Mouse (Mus musculus): ENCODE results near the gene Gm4981.
"Not testable (repeated sequence)": the region's sequence is repeated elsewhere in the genome, so short reads cannot be mapped to it uniquely, and the experiment has no call there.

Gene Gm4981

DNA sequence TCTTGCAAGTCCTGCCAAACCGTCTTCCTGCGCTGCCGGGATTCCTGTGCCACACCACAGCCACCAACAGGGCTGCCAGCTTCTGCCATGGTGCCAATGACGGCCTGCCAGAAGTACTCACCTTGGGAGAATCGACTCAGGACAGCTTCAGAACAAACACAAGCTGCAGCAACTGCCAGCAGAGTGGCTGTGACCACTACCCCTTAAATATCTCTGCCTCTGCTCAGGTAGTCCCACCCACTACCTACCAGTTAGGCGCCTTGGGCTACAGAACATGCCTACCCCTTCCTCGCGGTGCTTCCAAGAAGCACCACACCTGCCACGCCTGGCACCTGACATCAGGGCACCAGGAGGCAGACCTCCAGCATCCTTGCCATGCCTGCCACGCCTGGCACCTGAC is at the start of gene Gm4981:
Gene Gm4981, minus strand, starts transcription at position 89 of the 400 bp plus-strand sequence.
- no peak for DNase-seq

DNA sequence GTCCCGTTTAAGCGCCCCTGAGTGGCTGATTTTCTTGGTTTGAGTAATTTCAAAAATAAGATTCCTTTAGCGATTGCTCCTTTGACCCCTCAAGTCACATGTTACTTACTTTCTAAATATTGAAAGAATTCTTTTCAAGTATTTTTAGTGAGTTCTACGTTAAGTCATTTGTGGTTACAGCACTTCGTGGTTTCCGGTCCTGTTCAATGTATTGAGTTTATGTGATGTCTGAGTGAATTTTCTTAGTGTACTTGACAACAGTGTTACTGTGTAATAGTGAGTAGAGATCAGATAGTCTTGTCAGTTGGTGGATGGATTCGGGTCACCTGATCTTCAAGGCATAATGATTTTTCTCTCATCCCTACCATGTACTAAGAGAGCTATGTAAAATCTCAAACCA is 45.7 kb upstream of the Gm4981 start:
- no peak for DNase-seq

DNA sequence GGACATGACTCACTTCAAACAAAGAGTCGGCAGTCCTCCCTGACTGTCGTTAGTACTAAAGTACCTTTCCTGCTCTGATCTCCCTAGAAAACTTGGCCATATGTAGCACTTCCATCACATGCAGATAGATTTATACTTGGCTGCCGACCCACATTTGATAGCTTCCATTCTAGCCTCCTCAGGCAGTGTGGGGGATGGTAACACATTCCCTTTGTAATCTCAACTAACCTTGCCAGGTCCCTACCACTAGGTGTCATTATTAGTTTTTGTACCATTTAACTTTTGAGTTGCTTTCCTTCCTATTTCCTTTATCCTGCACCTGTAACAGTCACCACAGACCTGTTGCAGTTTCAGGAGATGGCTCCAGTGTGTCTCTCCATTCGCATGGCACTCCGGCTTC is 22.0 kb upstream of the Gm4981 start:
- no peak for DNase-seq

DNA sequence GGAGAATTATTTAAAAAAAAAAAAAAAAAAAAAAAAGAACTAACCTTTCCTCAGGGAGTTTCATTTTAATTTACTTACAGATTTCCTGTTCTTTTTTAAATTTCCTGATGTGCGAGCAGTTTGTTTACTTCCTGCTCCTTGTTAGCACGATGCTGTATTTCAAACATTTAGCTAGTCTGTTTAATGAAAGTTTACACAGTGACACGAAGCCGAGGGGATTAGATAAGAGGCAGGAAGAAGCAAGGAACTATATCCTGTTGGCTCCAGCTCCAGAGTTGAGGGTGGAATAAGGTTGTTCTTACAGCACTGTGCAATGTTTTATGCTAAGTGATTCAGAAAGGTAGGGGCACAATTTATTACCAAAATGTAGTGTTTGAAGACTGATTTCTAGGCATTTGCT is 19.5 kb upstream of the Gm4981 start:
- peak; percentile 62 for DNase-seq

DNA sequence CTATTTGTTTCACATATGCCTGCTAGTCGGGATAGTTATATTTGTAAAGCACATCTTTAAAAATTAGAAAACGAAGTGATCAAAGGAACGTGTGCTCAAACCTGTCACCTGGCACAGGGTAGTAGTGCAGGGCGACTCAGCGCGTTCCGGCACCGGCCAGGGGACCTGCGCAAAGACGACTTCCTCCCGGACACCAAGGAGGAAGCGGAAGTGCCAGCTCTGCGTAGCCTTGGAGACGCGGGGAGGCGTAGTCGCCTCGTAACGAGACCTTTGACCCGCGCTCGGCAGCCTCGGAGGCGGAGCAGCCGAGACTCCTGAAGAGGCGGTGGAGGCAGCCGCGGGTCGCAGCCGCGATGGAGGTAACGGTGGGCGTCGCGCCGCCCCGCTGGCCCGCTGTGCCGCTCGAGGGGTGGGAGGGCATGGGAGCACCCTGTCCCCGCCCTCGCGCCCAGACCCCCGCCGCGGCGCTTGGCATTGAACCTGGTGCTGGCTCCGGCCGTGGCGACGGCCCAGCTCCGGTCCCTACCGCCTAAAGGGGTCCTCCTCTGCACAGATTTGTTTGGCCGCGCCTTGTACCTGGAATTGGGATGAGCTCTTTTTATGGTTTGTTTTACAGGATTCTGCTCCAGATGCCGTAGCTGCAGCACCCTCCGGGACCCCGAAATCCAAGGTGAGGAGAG is 18.9 kb upstream of the Gm4981 start, which contains the start of gene Gcc2:
Gene Gcc2, plus strand, starts transcription at position 285 of the 680 bp plus-strand sequence.
- peak; percentile 97 for DNase-seq

DNA sequence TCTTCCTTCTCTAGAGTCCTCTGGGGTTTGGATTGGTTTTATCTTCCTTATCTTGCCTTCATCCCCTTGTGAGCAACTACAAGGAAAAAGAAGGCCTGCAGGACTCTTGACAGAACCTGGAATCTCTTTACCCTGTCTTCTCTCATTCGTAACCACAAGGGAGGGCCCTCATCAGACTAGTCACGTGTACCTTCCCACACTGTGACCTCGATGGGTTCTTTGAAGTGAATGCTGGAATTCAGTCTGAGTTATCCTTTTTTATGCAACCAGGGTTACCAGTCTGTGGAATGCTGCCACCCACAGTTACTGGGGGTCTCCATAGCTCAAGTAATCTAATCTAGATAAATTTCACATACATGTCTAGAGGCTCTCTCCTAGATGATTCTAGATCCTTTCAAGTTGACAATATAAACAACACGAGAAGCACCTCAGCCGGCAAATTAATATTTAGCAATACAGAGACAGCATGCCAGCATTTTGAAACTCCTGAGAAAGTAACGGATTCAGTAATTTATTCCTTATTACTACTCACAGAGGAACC is 18.2 kb upstream of the Gm4981 start:
- DNase-seq = no peak

DNA sequence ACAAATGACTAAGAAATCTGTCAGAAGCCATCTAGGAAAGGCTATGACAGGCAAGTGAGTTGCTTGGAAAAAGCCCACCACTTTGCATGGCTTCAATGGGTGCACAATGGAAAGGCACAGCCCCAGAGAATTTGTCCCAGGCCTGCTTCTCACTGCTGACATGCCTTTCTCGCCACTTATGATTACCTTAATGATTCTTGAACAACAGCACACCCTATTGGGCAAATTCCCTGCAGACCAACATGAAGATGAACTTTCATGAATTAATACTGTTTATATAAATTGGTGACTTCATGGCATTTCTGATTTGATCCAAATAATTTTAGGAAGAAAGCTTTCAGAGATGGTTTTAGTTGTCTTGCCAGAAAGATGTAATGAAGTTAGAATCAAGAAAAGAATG is 13.0 kb upstream of the Gm4981 start:
- DNase-seq = no peak

DNA sequence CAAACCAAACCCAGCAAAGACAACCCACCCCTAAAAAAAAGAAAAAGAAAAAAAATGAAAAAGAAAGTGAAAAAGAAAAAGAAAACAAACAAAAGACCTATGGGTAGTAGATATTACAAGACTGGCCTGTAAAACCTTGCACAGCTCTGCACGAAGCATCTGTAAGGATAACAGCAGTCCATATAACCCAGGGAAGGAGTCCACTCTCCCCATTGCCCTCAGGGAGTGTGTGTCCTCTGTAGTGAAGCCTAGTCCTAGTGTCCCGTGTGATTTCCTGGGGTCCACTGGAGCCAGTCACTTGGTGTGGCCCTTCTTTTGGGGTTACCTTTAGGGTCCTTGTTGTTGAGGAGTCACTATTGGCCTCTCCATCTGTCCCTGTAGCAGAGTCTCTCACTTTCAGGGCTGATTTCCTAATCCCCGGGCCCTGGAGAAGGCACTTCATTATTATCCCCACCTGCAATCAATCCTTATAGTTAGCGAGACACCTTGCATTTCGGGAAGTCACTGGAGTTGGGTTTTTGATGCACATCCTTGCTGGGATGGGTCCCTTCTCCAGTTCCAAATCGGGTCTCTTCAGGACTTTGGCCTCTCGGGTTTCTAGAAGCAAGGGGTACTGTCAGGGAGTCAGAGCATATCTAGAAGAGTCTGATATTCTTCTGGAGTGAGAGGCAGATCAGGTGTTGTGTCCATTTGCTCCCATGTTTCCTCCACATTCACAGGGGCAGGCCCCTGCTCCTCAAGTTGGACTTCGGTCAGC is 2.7 kb upstream of the Gm4981 start:
- peak; percentile 59 for DNase-seq

DNA sequence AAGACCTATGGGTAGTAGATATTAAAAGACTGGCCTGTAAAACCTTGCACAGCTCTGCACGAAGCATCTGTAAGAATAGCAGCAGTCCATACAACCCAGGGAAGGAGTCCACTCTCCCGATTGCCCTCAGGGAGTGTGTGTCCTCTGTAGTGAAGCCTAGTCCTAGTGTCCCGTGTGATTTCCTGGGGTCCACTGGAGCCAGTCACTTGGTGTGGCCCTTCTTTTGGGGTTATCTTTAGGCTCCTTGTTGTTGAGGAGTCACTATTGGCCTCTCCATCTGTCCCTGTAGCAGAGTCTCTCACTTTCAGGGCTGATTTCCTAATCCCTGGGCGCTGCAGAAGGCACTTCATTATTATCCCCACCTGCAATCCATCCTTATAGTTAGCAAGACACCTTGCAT is 1.5 kb downstream of the Gm4981 start:
- not testable (repeated sequence) for DNase-seq

DNA sequence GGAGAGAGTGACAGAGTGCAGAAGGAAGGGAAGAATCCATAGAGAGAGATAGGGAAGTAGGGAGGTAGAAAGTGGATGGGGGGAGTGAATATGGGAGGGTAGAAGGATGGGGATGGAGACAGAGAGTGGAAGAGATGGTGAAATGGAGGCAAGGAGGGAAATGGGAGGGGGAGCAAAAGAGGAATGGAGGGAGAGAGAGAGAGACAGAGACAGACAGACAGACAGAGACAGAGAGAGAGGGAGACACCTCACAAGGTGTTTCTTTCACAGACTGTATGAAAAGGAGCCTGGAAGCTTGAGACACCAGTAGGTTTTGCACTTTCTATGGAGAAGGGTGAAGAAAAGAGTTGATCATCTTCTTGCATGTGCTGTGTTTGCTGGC is 2.8 kb downstream of the Gm4981 start:
- not testable (repeated sequence) for DNase-seq

DNA sequence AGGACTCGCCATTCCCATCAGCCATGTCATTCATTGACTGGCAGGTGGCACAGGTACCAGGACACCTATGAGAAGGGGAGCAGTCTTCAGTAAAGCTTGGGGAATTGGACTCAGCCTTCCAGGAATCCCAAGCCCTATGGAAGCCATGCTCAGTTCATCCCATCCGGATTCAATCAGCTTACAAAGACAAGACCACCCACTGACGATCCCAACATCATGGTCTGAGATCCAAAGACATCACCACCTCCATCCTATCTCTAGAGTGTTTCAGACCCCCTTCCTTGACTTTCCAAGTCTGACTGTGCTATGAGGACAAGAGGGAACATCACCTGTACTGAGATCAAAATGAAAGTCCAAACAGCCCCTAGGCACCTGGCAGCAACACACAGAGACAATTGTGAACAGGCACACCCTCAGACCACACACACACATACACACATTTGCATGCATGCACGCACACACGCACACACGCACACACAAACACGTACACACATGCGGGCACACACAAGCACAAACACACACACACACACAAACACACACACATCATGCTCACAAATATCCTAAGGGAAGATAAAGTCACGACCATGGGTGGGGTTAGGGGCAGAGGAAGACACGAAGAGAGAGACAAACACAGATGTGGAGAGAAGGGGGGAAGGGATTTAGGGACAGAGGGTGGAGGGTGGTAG is 3.3 kb downstream of the Gm4981 start:
- DNase-seq = not testable (repeated sequence)

DNA sequence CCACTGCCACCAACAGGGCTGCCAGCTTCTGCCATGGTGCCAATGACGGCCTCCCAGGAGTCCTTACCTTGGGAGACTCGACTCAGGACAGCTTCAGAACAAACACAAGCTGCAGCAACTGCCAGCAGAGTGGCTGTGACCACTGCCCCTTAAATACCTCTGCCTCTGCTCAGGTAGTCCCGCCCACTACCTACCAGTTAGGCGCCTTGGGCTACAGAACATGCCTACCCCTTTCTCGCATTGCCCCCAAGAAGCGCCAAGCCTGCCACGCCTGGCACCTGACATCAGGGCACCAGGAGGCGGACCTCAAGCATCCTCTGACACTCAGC is 3.9 kb downstream of the Gm4981 start, which contains the start of gene Duxf3:
Gene Duxf3, minus strand, starts transcription at position 35 of the 329 bp plus-strand sequence.
- not testable (repeated sequence) for DNase-seq

DNA sequence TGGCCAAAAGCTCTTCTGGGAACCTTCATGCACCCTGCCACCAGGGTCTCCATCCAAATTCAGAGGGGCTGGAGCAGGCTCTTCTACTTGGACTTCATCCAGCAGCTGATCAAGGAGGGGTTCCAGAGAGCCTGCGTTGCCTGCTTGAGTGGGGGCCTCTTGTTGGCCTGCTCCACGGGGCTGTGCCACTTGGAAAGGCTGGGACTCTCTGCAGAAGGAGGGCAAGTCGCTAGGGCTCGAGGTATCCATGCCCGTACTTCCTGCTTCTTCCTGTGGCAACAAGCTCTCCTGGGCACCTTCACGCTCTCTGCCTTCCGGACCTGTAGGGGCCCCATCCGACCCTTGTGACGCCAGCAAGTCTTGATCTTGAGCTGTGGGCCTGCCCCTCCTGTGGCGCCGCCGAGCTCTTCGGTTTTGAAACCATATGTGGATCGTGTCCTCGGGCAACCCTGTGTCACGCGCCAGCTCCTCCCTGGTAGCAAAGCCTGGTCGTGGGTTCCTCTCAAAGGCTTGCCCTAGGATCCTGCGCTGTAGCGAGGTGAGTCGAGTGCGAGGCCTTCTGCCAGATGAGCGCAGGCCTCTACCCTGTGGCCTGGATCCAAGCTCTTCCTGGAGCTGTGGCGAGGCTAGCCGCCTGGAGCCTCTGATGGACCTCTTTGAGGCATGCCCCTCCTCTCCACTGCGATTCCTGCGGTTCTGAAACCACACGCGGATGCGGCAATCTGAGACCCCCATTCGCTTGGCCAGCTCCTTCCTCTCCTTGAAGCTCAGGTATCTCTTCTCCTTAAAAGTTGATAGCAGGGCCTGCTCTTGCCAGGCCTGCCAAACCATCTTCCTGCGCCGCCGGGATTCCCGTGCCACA is 4.5 kb downstream of the Gm4981 start:
- peak; percentile 86 for DNase-seq

DNA sequence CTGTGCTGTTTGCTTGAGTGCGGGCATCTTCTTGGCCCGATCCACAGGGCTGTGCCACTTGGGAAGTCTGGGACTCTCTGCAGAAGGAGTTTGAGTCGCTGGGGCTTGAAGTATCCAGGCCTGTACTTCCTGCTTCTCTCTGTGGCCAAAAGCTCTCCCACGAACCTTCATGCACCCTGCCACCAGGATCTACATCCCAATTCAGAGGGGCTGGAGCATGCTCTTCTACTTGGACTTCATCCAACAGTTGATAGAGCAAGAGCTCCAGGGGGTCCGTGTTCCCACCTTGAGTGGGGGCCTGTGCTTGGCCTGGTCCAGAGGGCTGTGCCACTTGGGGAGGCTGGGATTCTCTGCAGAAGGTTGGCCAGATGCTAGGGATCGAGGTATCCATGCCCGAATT is 5.4 kb downstream of the Gm4981 start:
- DNase-seq = peak; percentile 66

DNA sequence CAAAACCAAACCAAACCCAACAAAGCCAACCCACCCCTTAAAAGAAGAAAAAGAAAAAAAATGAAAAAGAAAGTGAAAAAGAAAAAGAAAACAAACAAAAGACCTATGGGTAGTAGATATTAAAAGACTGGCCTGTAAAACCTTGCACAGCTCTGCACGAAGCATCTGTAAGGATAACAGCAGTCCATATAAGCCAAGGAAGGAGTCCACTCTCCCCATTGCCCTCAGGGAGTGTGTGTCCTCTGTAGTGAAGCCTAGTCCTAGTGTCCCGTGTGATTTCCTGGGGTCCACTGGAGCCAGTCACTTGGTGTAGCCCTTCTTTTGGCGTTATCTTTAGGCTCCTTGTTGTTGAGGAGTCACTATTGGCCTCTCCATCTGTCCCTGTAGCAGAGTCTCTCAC is 6.5 kb downstream of the Gm4981 start:
- DNase-seq = not testable (repeated sequence)

DNA sequence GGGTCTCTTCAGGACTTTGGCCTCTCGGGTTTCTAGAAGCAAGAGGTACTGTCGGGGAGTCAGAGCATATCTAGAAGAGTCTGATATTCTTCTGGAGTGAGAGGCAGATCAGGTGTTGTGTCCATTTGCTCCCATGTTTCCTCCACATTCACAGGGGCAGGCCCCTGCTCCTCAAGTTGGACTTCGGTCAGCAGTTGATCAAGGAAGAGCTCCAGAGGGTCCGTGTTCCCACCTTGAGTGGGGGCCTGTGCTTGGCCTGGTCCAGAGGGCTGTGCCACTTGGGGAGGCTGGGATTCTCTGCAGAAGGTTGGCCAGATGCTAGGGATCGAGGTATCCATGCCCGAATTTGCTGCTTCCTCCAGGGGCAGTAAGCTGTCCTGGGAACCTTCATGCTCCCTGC is 8.7 kb downstream of the Gm4981 start:
- DNase-seq = not testable (repeated sequence)

DNA sequence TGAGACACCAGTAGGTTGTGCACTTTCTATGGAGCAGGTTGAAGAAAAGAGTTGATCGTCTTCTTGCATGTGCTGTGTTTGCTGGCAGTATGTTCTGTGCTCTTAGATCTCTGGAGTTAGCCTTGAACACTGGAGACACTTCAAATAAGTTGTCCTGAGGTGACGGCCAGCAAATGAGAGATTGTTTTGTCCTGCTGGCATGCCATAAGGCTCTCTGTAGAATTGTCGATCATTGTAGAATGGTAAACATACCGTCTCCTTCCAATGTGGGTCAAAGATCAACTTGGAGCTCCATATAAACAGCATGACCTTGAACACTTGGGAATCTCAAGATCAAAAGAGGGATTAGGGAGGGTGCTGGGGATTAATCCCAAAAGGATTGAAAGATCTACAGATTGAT is 10.1 kb downstream of the Gm4981 start:
- not testable (repeated sequence) for DNase-seq

DNA sequence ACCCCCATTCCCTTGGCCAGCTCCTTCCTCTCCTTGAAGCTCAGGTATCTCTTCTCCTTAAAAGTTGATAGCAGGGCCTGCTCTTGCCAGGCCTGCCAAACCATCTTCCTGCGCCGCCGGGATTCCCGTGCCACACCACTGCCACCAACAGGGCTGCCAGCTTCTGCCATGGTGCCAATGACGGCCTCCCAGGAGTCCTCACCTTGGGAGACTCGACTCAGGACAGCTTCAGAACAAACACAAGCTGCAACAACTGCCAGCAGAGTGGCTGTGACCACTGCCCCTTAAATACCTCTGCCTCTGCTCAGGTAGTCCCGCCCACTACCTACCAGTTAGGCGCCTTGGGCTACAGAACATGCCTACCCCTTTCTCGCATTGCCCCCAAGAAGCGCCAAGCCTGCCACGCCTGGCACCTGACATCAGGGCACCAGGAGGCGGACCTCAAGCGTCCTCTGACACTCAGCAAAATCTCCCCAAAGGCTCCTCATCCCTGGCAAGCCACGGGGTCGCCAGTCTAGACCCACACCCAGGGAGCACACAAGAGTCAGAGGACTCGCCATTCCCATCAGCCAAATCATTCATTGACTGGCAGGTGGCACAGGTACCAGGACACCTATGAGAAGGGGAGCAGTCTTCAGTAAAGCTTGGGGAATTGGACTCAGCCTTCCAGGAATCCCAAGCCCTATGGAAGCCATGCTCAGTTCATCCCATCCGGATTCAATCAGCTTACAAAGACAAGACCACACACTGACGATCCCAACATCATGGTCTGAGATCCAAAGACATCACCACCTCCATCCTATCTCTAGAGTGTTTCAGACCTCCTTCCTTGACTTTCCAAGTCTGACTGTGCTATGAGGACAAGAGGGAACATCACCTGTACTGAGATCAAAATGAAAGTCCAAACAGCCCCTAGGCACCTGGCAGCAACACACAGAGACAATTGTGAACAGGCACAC is 11.4 kb downstream of the Gm4981 start, which contains the start of gene AW822073:
Gene AW822073, minus strand, starts transcription at position 104 of the 959 bp plus-strand sequence.
- DNase-seq = peak; percentile 62

DNA sequence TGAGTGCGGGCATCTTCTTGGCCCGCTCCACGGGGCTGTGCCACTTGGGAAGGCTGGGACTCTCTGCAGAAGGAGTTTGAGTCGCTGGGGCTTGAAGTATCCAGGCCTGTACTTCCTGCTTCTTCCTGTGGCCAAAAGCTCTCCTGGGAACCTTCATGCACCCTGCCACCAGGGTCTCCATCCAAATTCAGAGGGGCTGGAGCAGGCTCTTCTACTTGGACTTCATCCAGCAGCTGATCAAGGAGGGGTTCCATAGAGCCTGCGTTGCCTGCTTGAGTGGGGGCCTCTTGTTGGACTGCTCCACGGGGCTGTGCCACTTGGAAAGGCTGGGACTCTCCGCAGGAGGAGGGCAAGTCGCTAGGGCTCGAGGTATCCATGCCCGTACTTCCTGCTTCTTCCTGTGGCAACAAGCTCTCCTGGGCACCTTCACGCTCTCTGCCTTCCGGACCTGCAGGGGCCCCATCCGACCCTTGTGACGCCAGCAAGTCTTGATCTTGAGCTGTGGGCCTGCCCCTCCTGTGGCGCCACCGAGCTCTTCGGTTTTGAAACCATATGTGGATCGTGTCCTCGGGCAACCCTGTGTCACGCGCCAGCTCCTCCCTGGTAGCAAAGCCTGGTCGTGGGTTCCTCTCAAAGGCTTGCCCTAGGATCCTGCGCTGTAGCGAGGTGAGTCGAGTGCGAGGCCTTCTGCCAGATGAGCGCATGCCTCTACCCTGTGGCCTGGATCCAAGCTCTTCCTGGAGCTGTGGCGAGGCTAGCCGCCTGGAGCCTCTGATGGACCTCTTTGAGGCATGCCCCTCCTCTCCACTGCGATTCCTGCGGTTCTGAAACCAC is 12.3 kb downstream of the Gm4981 start:
- DNase-seq = peak; percentile 77

DNA sequence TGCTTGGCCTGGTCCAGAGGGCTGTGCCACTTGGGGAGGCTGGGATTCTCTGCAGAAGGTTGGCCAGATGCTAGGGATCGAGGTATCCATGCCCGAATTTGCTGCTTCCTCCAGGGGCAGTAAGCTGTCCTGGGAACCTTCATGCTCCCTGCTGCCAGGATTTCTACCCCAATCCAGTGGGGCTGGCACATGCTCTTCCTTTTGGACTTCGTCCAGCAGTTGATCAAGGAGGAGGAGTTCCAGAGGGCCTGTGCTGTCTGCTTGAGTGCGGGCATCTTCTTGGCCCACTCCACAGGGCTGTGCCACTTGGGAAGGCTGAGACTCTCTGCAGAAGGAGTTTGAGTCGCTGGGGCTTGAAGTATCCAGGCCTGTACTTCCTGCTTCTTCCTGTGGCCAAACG is 13.3 kb downstream of the Gm4981 start:
- not testable (repeated sequence) for DNase-seq

Data from lung, postnatal 10 days (tissue).